Comparison of ENCODE assay signal across 8 mouse cellular contexts in the genomic region with DNA sequence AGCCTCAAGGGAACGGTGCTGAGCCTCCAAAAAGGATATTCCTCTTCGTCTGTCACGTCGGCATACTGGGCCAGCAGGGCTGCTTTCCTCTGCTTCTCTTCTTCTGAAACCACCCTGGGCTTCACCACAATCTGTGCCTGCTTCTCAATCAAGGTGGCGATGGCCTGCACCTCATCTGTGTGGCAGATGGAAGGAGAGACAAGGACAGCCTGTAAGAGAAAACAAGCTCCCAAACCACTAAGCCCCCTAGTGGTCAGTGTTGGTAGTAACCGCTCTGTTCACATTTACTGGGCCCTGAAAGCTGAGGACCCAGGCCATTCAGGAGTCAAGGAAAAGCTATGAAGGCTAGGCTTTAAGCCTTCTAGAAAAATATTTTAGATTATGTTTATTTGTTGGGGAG. TPM values are rescaled to one million over a fixed set of nuclear protein-coding genes. Genes with fewer than 3 reads are reported as not detected.
A peak's percentile ranks its signal among the peaks of the same experiment; 100 is the strongest.
DNase-seq lines count a peak whose midpoint lies in the region; ATAC-seq lines count a peak whose summit lies in the region.

No protein-coding gene starts in this region.

- no peak overlapping the region for H3K4me3 ChIP-seq in hindbrain, embryonic 11.5 days (ENCODE audit: low read depth, low read length)
- H3K4me3 ChIP-seq in hindbrain, embryonic 16.5 days (ENCODE audit: low read length) = no peak overlapping the region

- no peaks in the 10 kb centered on the region for H3K4me1 ChIP-seq in hindbrain, embryonic 11.5 days (replicated peaks; ENCODE audit: control insufficient read depth, insufficient read depth, low read length)
- no peaks in the 10 kb centered on the region for H3K4me1 ChIP-seq in hindbrain, embryonic 16.5 days (ENCODE audit: control insufficient read depth, insufficient read depth, low read depth, low read length)

- 0 out of 2 replicates have a peak, but pooled peaks cover 3% of the 10 kb centered on the region for H3K36me3 ChIP-seq in hindbrain, embryonic 11.5 days (ENCODE audit: control insufficient read depth, insufficient read depth, low read length)
- peaks cover 14% of the 10 kb centered on the region for H3K36me3 ChIP-seq in hindbrain, embryonic 16.5 days (ENCODE audit: control insufficient read depth, insufficient read depth, low read length)
- H3K36me3 ChIP-seq in splenic B cell, adult 2 months (ENCODE audit: control insufficient read depth, insufficient read depth, low read length, poor library complexity, severe bottlenecking) = peaks cover 5% of the 10 kb centered on the region; the same call in 1 of the 2 replicates

- 66% methylated on average over 6 of the region's 6 CpGs for WGBS in hindbrain, embryonic 11.5 days
- WGBS in hindbrain, embryonic 16.5 days = 63% methylated on average over 6 of the region's 6 CpGs

- no peaks in the 10 kb centered on the region for H3K9me3 ChIP-seq in hindbrain, embryonic 11.5 days (ENCODE audit: control insufficient read depth, low read length)
- no peaks in the 10 kb centered on the region for H3K9me3 ChIP-seq in hindbrain, embryonic 16.5 days (ENCODE audit: control insufficient read depth, low read length)

- DNase-seq in hindbrain, embryonic 11.5 days (ENCODE audit: low spot score) = peak; percentile 90
- peak; percentile 67 to 81 for DNase-seq in cerebellum, postnatal 36 days
- peak; percentile 5 for DNase-seq in gonadal fat pad, adult 2 months (ENCODE audit: low read depth)
- peak; percentile 54 to 80 for DNase-seq in layer of hippocampus, postnatal 25 days (ENCODE audit: extremely low spot score in 1 of 2, low spot score in 1 of 2)
- peak; percentile 80 for DNase-seq in splenic B cell, adult 2 months (ENCODE audit: low read depth, low spot score)

- no peak overlapping the region for H3K4me2 ChIP-seq in hindbrain, embryonic 11.5 days (replicated peaks; ENCODE audit: low read depth, low read length)
- H3K4me2 ChIP-seq in hindbrain, embryonic 16.5 days (ENCODE audit: low read length) = no peak overlapping the region

- ATAC-seq in hindbrain, embryonic 11.5 days (ENCODE audit: low FRiP score) = no peak
- no peak for ATAC-seq in hindbrain, embryonic 16.5 days
- peak; percentile 32 for ATAC-seq in activated CD4-positive, CD25-positive, alpha-beta regulatory T cell, adult 4 months
- ATAC-seq in megakaryocyte-erythroid progenitor cell, adult 5-6 weeks (replicated peaks; ENCODE audit: low FRiP score, low TSS enrichment, poor library complexity, severe bottlenecking) = peak; percentile 87

- no peaks in the 10 kb centered on the region for H3K27me3 ChIP-seq in hindbrain, embryonic 11.5 days (ENCODE audit: control insufficient read depth, insufficient read depth, low read length)
- H3K27me3 ChIP-seq in hindbrain, embryonic 16.5 days (replicated peaks; ENCODE audit: control insufficient read depth, insufficient read depth, low read length) = no peaks in the 10 kb centered on the region
- no peaks in the 10 kb centered on the region for H3K27me3 ChIP-seq in splenic B cell, adult 2 months (ENCODE audit: control insufficient read depth, insufficient read depth, low read length, poor library complexity, severe bottlenecking)

- H3K9ac ChIP-seq in hindbrain, embryonic 11.5 days (ENCODE audit: low read depth, low read length) = no peak overlapping the region
- H3K9ac ChIP-seq in hindbrain, embryonic 16.5 days (ENCODE audit: low read depth, low read length) = no peak overlapping the region

- no peak overlapping the region for H3K27ac ChIP-seq in hindbrain, embryonic 11.5 days (ENCODE audit: low read depth, low read length)
- H3K27ac ChIP-seq in hindbrain, embryonic 16.5 days (ENCODE audit: low read depth, low read length) = no peak overlapping the region

RNA-seq across cellular contexts. Expression of gene Ccdc43, which starts 7.4 kb away (rescaled TPM):
- polyA plus RNA-seq in hindbrain, embryonic 11.5 days (2014; fragmentation: Nextera tagmentation; extraction: Ambion mirVana) = 51.3 and 53.0 TPM in 2 replicates
- polyA plus RNA-seq in hindbrain, embryonic 16.5 days (2015; fragmentation: Nextera tagmentation; extraction: Ambion mirVana) = 33.3 and 34.8 TPM in 2 replicates
- 10 to 100 TPM; 36.5 to 37.9 TPM for polyA plus RNA-seq in activated CD4-positive, CD25-positive, alpha-beta regulatory T cell, adult 4 months (2017; shearing (Covaris generic))
- 6.8 and 7.0 TPM in 2 replicates for polyA plus RNA-seq in gonadal fat pad, adult 2 months (2012; rRNA removed)
- 10 to 100 TPM; 35.5 to 38.1 TPM for total RNA-seq in layer of hippocampus, postnatal 25 days (2021)
- 20.5 and 21.0 TPM in 2 replicates for total RNA-seq in megakaryocyte-erythroid progenitor cell, adult 5-6 weeks (2014; fragmentation: Nextera tagmentation)
- 38.7 and 42.4 TPM in 2 replicates for total RNA-seq in megakaryocyte-erythroid progenitor cell, adult 5-6 weeks (2017)

RNA-seq across cellular contexts. Expression of gene Meioc, which starts 26.6 kb away (rescaled TPM):
- polyA plus RNA-seq in hindbrain, embryonic 11.5 days (2014; fragmentation: Nextera tagmentation; extraction: Ambion mirVana) = 0.88 and 0.91 TPM in 2 replicates
- polyA plus RNA-seq in hindbrain, embryonic 16.5 days (2015; fragmentation: Nextera tagmentation; extraction: Ambion mirVana) = 0.15 and 0.17 TPM in 2 replicates
- polyA plus RNA-seq in activated CD4-positive, CD25-positive, alpha-beta regulatory T cell, adult 4 months (2017; shearing (Covaris generic)) = not detected
- 0.23 TPM in 1 of 2 replicates, not detected in the other for polyA plus RNA-seq in gonadal fat pad, adult 2 months (2012; rRNA removed)
- not detected for total RNA-seq in layer of hippocampus, postnatal 25 days (2021)
- total RNA-seq in megakaryocyte-erythroid progenitor cell, adult 5-6 weeks (2014; fragmentation: Nextera tagmentation) = not detected in 2 replicates
- not detected in 2 replicates for total RNA-seq in megakaryocyte-erythroid progenitor cell, adult 5-6 weeks (2017)

Comparison
In these comparisons a context has a peak if more than half of its experiments do, and no peak if none do; other contexts are left out.
1. ATAC-seq: peak in activated CD4-positive, CD25-positive, alpha-beta regulatory T cell, adult 4 months (single experiment) and megakaryocyte-erythroid progenitor cell, adult 5-6 weeks (single experiment); none in hindbrain, embryonic 11.5 days (single experiment) and hindbrain, embryonic 16.5 days (single experiment).
2. DNase-seq: peak in every context shown above with its lines; median percentile 90 in hindbrain, embryonic 11.5 days; 80 in splenic B cell, adult 2 months; 74 in cerebellum, postnatal 36 days; 67 in layer of hippocampus, postnatal 25 days; 5 in gonadal fat pad, adult 2 months.